Mouse (Mus musculus): ENCODE data around the gene Gpc5. TPM values are rescaled to one million over a fixed set of nuclear protein-coding genes. Genes with fewer than 3 reads are reported as not detected.

Gpc5 gene
- polyA plus RNA-seq, 1 experiment from 2014 or later = 1.5 TPM

DNA sequence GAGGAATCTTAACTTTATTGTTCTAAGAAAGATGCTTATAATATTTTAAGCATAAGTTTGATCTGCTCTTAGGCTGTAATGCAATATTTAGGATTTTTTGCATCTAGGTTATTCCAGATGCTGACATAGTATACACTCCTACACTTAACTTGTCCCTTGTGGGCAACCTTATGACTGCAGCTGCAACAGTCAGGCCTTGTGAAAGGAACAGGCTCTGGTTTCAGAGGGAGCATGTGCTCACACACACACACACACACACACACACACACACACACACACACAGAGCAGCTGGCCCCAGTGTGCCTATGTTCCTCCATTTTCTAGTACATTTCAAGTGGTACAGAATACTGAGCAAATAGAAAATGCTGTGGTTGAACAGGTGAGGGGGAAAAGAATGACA lies 190.8 kb downstream of the Gpc5 start:
- Histone ChIP-seq H3K4me1 (no peaks in the 10 kb centered on the region), H3K4me3 (no peak overlapping the region), H3K27ac (replicated peaks) (no peak overlapping the region), H3K36me3 (replicated peaks) (no peaks in the 10 kb centered on the region), H3K9me3 (no peaks in the 10 kb centered on the region), H3K27me3 (replicated peaks; ENCODE audit: low read depth, poor library complexity, severe bottlenecking) (no peaks in the 10 kb centered on the region)
- DNase-seq (ENCODE audit: low spot score) = no peak

DNA sequence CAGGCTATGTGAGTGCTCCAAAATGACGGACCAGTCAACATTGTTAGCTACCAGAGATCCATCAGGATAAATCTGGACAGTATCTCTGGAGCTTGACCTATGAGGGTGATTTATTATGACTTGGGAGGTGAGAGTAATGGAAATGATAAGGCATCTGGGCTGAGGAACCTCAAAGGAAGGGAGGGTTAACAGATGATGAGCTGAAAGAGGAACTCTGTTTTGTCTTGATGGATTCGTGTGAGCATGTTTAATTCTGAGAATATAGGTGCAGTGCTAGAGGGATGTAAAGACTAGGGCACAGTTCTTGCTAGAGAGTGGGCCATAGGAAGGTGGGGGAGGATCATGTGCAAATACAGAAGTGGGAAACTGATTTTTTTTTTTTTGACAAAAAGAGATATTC lies 232.2 kb downstream of the Gpc5 start:
- Histone ChIP-seq H3K4me1 (peaks cover 5% of the 10 kb centered on the region), H3K27ac (replicated peaks) (no peak overlapping the region), H3K9me3 (no peaks in the 10 kb centered on the region), H3K27me3 (replicated peaks; ENCODE audit: low read depth, poor library complexity, severe bottlenecking) (no peaks in the 10 kb centered on the region), H3K36me3 (replicated peaks) (no peaks in the 10 kb centered on the region), H3K4me3 (no peak overlapping the region)
- no peak for DNase-seq (ENCODE audit: low spot score)
- 87% methylated on average over 2 of the region's 2 CpGs for WGBS

DNA sequence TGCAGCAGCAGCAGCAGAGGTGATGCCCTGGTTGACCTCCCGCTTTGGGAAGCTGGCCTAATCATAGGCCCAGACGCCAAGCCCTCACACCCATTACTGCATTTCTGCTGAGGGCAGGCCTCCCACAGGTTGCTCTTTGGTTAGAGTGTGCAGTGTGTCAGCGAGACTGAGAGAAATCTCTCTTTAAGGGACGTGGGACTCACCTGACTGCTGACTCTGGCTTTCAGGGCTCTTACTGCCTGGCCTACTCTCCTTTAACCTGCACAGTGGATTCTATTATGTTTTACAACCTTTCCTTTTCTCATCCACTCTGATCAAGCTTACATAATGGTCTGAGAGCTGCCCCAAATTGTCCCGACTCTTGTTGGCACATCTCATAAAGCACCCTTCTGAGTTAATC lies 234.4 kb downstream of the Gpc5 start:
- Histone ChIP-seq H3K36me3 (replicated peaks) (no peaks in the 10 kb centered on the region), H3K27ac (replicated peaks) (no peak overlapping the region), H3K4me3 (no peak overlapping the region), H3K9me3 (no peaks in the 10 kb centered on the region), H3K27me3 (replicated peaks; ENCODE audit: low read depth, poor library complexity, severe bottlenecking) (no peaks in the 10 kb centered on the region), H3K4me1 (peaks cover 5% of the 10 kb centered on the region)
- no peak for DNase-seq (ENCODE audit: low spot score)
- 59% methylated on average over 5 of the region's 5 CpGs for WGBS

DNA sequence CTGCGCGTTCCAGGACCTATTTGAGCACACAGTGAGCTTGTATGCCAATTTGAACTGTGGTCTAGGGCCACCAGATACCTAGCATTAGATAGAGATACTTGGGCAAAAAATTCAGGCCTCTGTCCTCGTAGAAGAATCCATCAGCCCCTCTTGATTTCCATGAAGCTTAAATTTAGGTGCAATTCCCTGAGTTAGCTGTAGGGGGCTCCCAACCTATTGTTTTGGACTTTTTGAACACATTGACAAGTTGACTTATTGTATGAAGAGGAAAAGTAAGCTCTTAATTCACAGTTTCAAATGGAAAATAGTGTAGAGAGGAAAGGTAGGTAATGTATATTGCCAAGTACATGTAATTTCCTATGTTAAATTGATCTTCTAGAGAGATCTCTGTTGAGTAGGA lies 247.1 kb downstream of the Gpc5 start:
- Histone ChIP-seq H3K9me3 (no peaks in the 10 kb centered on the region), H3K27me3 (replicated peaks; ENCODE audit: low read depth, poor library complexity, severe bottlenecking) (no peaks in the 10 kb centered on the region), H3K4me3 (no peak overlapping the region), H3K27ac (replicated peaks) (no peak overlapping the region), H3K4me1 (no peaks in the 10 kb centered on the region), H3K36me3 (replicated peaks) (no peaks in the 10 kb centered on the region)
- 81% methylated on average over 3 of the region's 3 CpGs for WGBS
- no peak for DNase-seq (ENCODE audit: low spot score)

DNA sequence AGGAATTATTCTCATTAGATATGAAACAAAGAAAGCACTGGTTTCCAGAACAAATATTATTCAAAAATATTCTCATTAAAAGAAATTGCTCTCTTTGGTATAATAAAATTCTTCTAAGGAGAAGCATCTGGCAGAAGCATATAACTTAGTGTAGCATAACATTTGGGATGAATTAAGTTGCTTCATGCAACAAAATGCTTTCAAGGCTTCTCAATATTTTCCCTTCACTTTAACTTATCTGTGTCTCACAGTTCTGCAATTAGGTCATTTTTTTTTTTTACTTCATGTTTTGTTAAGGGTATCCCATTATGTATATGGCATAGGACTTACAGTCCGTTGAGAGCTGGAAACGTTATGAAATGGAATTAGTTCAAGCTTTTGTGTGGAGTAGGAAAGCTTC lies 250.6 kb downstream of the Gpc5 start:
- Histone ChIP-seq H3K36me3 (replicated peaks) (no peaks in the 10 kb centered on the region), H3K4me1 (no peaks in the 10 kb centered on the region), H3K4me3 (no peak overlapping the region), H3K27ac (replicated peaks) (no peak overlapping the region), H3K27me3 (replicated peaks; ENCODE audit: low read depth, poor library complexity, severe bottlenecking) (no peaks in the 10 kb centered on the region), H3K9me3 (no peaks in the 10 kb centered on the region)
- no peak for DNase-seq (ENCODE audit: low spot score)
- 82% methylated on average over 2 of the region's 2 CpGs for WGBS

DNA sequence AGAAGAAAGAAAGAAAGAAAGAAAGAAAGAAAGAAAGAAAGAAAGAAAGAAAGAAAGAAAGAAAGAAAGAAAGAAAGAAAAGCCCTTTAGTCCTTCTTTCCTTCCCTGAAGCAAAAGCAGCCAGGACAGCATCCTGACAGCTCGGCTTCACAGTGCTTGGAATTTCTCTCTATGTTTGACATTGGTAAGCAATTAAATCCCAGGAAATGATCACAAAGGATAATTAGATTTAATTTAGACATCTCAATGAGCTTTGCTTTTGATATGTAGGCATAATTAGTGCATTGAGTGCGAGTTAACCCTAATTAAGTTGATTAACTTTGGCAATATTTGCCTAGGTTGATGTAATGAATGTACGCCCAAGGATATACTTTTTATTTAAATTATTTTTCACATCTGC lies 257.4 kb downstream of the Gpc5 start:
- Histone ChIP-seq H3K27me3 (replicated peaks; ENCODE audit: low read depth, poor library complexity, severe bottlenecking) (no peaks in the 10 kb centered on the region), H3K9me3 (no peaks in the 10 kb centered on the region), H3K27ac (replicated peaks) (no peak overlapping the region), H3K4me3 (no peak overlapping the region), H3K36me3 (replicated peaks) (no peaks in the 10 kb centered on the region), H3K4me1 (no peaks in the 10 kb centered on the region)
- 67% methylated on average over 3 of the region's 3 CpGs for WGBS
- DNase-seq (ENCODE audit: low spot score) = no peak

DNA sequence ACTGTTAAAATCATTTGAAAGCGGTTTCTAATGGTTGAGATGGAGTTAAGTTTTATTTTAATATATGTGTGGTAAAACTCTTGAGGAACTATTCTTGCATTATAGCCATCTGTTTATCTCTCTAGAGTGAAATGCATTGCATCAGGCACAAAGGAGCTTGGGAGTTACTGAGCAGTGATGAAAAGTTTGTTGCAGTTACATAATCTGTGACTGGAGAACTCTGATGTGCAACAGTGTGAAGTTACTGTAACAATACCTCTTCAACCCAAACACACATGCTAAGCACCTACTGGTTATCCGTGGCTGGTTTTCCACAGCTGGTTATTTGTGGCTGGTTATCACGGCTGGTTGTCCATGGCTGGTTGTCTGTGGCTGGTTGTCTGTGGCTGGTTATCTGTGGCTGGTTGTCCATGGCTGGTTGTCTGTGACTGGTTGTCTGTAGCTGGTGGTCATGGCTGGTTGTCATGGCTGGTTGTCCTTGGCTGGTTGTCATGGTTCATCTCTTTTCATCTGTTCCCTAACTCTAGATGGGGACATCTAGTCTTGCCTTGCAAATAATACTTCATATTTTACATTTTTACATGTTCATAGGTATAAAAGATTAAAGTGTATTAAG lies 273.4 kb downstream of the Gpc5 start:
- 93% methylated on average over 3 of the region's 3 CpGs for WGBS
- no peaks in the 10 kb centered on the region for H3K4me1 ChIP-seq

DNA sequence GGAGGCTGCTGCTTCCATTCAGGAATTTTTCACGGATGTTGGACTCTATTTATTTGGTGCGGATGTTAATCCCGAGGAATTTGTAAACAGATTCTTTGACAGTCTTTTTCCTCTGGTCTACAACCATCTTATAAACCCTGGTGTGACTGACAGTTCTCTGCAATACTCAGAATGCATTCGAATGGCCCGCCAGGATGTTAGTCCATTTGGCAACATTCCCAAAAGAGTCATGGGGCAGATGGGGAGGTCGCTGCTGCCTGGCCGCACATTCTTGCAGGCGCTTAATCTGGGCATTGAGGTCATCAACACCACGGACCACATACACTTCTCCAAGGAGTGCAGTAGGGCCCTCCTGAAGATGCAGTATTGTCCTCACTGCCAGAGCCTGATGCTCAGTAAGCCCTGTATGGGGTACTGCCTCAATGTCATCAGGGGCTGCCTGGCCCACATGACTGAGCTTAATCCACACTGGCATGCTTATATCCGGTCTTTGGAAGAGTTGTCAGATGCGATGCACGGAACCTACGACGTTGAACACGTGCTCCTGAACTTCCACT lies 277.7 kb downstream of the Gpc5 start:
- 86% methylated on average over 15 of the region's 15 CpGs for WGBS
- H3K9me3 ChIP-seq = no peaks in the 10 kb centered on the region
- H3K27ac ChIP-seq (replicated peaks) = no peak overlapping the region
- H3K4me1 ChIP-seq = no peaks in the 10 kb centered on the region
- DNase-seq (ENCODE audit: low spot score) = no peak
- no peak overlapping the region for H3K4me3 ChIP-seq
- H3K27me3 ChIP-seq (replicated peaks; ENCODE audit: low read depth, poor library complexity, severe bottlenecking) = no peaks in the 10 kb centered on the region
- no peaks in the 10 kb centered on the region for H3K36me3 ChIP-seq (replicated peaks)

More for the DNA sequence above, 273.4 kb downstream of the Gpc5 start:
- H3K9me3 ChIP-seq = no peaks in the 10 kb centered on the region
- no peak overlapping the region for H3K4me3 ChIP-seq
- no peak for DNase-seq (ENCODE audit: low spot score)
- no peaks in the 10 kb centered on the region for H3K36me3 ChIP-seq (replicated peaks)
- H3K27ac ChIP-seq (replicated peaks) = no peak overlapping the region
- H3K27me3 ChIP-seq (replicated peaks; ENCODE audit: low read depth, poor library complexity, severe bottlenecking) = no peaks in the 10 kb centered on the region

DNA sequence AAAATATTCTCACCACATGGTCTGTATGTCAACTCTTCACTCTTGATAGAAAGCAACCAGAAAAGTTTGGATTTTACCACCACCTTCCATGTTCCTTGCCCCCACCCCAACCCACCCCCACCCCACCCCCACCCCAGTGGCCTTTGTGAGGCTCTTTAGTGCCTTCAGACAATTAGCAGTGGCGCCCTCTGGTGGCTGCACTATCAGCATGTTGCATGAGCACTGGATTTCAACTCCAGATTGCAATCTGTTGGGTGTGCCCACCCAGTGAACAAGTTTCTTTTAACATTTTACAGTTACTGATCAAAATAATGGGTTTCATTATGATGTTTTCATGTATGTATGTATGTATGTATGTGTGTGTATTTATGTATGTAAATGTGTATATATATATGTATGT lies 279.1 kb downstream of the Gpc5 start:
- 11% methylated on average over 1 of the region's 1 CpGs for WGBS

DNA sequence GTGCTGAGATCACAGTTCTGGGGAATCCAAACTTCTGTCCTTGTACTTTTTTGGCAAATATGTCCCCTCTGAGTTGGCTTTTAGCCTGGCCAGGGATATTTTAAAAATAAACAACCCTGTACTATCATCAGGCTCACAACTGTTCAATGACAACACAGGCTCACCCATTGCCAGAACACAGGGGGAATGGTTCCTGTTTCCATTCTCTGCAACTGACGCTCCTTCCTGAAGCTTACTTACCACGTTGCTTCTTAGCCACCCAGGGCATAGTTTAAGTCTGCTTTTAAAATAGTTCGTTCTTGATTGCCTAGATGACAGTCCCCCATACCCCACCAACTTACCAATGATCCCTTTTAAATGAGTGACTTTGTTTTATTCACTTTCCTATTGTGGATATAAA lies 299.8 kb downstream of the Gpc5 start:
- no peak overlapping the region for H3K27ac ChIP-seq (replicated peaks)
- H3K4me1 ChIP-seq = no peaks in the 10 kb centered on the region; the same call in 1 of the 2 replicates
- H3K4me3 ChIP-seq = no peak overlapping the region
- no peaks in the 10 kb centered on the region for H3K36me3 ChIP-seq (replicated peaks)
- WGBS = 85% methylated on average over 3 of the region's 3 CpGs
- no peak for DNase-seq (ENCODE audit: low spot score)
- no peaks in the 10 kb centered on the region for H3K9me3 ChIP-seq
- no peaks in the 10 kb centered on the region for H3K27me3 ChIP-seq (replicated peaks; ENCODE audit: low read depth, poor library complexity, severe bottlenecking)

More for the DNA sequence above, 279.1 kb downstream of the Gpc5 start:
- Histone ChIP-seq H3K4me1 (no peaks in the 10 kb centered on the region), H3K36me3 (replicated peaks) (no peaks in the 10 kb centered on the region), H3K9me3 (no peaks in the 10 kb centered on the region), H3K4me3 (no peak overlapping the region), H3K27ac (replicated peaks) (no peak overlapping the region), H3K27me3 (replicated peaks; ENCODE audit: low read depth, poor library complexity, severe bottlenecking) (no peaks in the 10 kb centered on the region)
- peak; percentile 18 for DNase-seq (ENCODE audit: low spot score)

DNA sequence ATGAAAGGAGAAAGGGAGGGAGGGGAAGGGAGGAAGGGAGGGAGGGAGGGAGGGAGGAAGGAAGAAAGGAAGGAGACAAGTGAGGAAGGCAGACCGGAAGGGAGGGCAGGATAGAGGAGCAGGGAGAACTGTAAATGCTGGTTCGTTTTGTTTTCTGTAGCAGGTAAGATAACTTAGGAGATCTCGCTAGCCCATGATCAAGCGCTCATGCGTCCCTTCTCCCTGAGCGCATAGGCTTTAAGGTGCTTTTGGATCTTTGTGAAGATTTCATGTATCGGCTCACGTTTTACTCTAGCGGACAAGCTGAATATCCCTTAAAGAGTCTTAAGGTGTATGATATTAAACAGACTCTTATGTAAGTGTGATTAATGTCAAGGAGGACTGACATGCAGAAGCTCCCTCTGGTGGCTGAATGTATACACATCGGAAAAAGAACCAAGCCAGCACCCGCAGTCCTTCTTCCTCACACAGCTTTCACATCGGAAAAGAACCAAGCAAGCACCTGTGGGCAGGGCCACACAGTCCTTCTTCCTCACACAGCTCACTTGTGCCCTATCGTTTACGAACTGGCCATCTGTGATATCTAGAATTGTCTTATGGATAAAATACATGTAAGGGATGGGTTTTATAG lies 301.0 kb downstream of the Gpc5 start:
- Histone ChIP-seq H3K27me3 (replicated peaks; ENCODE audit: low read depth, poor library complexity, severe bottlenecking) (no peaks in the 10 kb centered on the region), H3K9me3 (no peaks in the 10 kb centered on the region), H3K4me3 (no peak overlapping the region), H3K4me1 (no peaks in the 10 kb centered on the region; the same call in 1 of the 2 replicates), H3K27ac (replicated peaks) (no peak overlapping the region), H3K36me3 (replicated peaks) (no peaks in the 10 kb centered on the region)
- 50% methylated on average over 14 of the region's 14 CpGs for WGBS
- peak; percentile 56 for DNase-seq (ENCODE audit: low spot score)

DNA sequence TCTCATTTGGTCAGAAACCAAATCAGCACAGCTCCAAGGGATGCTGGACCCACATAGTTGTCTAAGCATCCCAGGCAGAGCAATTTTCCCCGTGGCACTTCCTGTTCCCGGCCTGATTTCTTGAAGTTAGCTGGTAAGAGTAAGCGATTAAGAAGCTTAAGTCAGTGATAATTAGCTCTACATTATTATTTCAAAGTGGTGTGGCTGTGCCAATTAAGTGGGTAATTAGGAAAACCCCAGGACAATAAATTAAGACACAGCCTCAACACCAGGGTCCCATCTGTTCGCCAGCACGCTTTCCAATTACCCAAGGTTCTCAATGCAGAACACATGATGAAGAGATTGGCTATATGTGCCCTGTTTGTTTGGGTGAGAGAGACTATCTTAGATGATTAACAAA lies 314.6 kb downstream of the Gpc5 start:
- 28% methylated on average over 5 of the region's 5 CpGs for WGBS
- no peaks in the 10 kb centered on the region for H3K27me3 ChIP-seq (replicated peaks; ENCODE audit: low read depth, poor library complexity, severe bottlenecking)
- H3K4me1 ChIP-seq = peaks cover 32% of the 10 kb centered on the region
- no peaks in the 10 kb centered on the region for H3K36me3 ChIP-seq (replicated peaks)
- DNase-seq (ENCODE audit: low spot score) = no peak
- H3K9me3 ChIP-seq = no peaks in the 10 kb centered on the region
- no peak overlapping the region for H3K27ac ChIP-seq (replicated peaks)
- no peak overlapping the region for H3K4me3 ChIP-seq

DNA sequence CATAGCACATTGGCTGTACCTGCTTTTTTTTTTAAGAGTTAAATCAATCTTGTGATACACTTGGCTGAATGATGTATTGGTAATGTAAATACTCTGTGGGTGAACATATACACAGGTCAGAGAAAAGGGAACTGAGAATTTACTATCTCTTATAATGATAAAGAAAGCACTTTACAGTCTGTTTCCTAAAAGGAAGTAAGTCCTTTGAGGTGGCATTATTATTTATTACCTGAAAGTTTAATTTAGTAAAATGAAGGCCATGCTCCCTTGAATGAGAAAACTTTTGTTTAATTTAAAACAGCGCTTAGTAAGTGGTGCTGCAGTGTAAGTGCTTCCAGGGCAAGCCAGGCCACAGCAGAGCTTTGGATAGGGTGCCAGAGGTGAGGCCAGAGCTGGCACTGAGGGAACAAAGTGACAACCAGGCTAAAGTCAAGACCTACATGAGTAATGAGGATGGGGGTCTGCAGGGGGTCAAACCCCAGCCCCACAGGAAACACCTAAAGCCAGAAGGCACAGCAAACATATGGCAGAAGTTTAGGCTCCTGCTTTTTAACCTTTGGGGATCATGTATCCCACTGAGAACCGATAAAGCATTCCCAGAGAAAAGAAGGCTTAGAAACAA lies 315.4 kb downstream of the Gpc5 start:
- Histone ChIP-seq H3K4me1 (peaks cover 33% of the 10 kb centered on the region), H3K27ac (replicated peaks) (no peak overlapping the region), H3K4me3 (no peak overlapping the region), H3K36me3 (replicated peaks) (no peaks in the 10 kb centered on the region), H3K9me3 (no peaks in the 10 kb centered on the region), H3K27me3 (replicated peaks; ENCODE audit: low read depth, poor library complexity, severe bottlenecking) (no peaks in the 10 kb centered on the region)
- DNase-seq (ENCODE audit: low spot score) = peak; percentile 73
- 36% methylated on average over 2 of the region's 2 CpGs for WGBS
